Mouse (Mus musculus) gastrocnemius, postnatal 25 days (tissue): Measurements from ENCODE around the gene Gm42742. TPM values are rescaled to one million over a fixed set of nuclear protein-coding genes. Genes with fewer than 3 reads are reported as not detected.
A peak's percentile ranks its signal among the peaks of the same experiment; 100 is the strongest.

Experiments used
- DNase-seq: peaks from one replicate; pipeline ENCODE4 v3.0.0; 2022
- total RNA-seq, 2 experiments: library from RNA; stranded (reverse); gene quantifications; 1 replicate in 1 of 2; 2 replicates in 1 of 2; pipeline ENCODE4 v1.2.3; 2021

The Gm42742 gene
- total RNA-seq, 2 experiments from 2014 or later: 15.9 to 17.5 TPM

DNA sequence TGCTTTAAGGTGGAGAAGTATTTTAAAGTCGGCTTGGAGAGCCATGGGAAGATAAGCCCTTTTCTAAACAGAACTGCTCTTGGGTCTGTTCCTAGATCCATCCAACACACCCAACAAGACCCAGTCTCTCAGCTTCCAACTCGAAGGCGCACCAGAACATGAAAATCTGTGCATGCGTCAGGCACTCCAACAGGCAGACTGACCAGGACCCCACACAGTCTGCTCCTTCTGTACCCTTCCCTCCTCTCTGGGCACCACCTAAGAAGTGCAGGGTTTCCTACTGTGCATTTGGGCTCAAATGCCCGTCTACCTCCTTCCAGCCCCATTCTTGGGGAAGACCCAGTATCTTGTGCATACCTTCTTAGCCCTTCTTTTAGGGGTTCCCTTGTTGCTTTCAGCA is 406 bp downstream of the Gm42742 start:
- DNase-seq: no peak

DNA sequence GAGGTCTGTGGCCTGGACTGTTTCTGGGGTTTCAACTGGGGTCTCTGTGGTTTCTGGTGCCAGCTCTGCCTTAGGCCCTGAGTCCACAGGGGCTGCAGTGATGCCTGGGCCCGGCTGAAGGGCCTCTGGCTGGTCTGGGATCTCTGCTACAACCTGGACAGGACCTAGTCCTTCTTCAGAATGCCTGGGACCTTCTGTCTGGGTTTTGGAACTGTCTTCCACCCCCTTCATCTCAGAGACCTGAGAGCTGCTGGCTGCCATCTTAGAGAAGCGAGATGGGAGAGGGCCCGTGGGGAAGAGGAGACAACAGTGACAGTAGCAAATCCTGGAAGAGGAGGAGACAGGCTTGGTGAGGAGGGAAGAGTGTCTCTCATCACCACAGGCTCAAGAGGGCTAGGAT is 866 bp downstream of the Gm42742 start:
- no peak for DNase-seq

DNA sequence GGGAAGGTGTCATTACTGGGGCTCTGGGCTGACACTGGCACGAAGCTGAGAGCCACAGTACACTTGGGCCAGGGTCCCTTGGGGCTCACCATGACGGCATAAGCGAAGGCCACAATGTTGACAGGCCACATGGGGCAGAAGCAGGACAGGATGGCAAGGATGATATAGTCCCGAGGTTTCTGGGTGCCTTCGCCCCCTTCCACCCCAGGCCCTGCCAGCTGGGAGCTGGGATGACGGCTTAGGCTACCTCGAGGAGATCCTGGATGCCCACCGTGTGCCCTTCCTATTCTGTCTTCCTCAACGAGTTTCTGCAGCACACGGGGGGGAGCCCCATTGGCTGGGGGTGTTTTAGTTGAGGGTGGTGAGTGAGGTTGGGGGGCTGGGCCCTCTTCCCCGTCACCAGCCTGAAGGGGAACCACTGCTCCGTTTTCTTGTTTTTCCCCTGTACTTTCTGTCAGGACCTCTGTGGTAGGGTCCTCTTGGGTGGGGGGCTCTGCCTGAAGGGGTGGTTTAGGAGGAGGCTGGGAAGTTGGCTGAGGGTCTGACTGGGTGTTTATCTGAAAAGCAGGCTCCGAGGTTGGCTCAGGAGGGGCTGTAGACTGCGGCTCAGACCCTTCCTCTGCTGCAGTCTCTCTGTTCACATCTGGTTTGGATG is 1.5 kb downstream of the Gm42742 start:
- no peak for DNase-seq

DNA sequence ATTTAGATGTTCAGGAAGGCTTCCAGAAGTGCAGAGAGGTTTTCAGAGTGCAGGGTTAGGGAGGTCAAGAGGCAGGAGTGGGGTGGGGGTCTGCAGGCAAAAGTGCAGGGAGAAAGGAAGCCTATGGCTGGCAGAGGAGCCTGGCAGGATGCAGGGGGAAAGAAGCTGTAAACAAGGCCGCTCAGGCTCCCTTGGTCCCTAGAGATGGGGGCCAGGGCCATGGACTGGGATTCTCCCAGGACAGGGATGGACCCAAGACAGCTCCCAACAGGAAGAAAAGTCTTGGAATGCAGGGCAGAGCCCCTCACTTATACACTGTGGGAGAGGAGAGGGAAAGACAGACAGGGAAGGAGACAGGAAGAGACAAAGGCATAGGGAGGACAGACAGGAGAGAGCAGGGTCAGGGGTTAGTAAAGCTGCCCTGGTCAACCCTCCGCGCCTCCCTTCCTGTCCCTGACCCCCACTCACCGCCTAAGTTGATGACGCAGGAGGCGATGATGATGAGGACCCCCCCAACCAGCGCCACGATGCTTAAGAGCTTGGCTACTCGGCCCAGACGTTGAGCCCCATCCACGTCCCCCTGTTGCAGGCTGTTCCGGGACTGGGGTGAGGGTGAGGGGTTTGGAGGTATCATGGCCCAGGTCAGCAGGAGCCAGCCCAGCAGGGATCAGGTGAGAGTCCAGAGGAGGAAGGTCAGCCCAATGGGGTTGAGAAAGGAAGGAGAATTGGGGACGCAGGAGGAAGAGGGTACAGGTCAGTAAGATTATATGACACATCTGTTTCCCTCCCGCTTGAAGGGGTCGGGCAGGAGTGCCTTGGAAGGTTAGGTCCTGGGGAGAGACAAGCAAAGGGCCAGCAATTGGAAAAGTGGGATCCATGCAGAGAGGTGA is 2.2 kb downstream of the Gm42742 start:
- no peak for DNase-seq

DNA sequence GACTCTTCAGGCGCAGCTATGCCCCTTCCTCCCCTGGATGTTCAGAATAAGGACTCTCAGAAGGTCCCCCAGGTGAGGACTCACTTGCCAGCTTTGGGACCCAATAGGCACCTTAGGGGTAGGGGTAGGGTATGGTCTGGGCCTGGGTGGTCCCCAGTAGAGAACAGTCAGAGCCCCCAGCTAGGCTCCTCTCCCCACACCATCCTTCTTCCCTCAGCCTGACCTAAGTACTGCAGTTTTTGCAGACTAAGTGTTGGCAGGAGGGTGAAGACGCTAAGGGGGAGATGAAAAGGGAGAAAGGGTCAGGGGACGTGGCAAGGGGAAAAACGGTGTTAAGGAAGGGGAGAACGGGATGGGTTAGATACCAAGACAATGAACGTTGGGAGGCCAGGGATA is 2.9 kb downstream of the Gm42742 start:
- no peak for DNase-seq

DNA sequence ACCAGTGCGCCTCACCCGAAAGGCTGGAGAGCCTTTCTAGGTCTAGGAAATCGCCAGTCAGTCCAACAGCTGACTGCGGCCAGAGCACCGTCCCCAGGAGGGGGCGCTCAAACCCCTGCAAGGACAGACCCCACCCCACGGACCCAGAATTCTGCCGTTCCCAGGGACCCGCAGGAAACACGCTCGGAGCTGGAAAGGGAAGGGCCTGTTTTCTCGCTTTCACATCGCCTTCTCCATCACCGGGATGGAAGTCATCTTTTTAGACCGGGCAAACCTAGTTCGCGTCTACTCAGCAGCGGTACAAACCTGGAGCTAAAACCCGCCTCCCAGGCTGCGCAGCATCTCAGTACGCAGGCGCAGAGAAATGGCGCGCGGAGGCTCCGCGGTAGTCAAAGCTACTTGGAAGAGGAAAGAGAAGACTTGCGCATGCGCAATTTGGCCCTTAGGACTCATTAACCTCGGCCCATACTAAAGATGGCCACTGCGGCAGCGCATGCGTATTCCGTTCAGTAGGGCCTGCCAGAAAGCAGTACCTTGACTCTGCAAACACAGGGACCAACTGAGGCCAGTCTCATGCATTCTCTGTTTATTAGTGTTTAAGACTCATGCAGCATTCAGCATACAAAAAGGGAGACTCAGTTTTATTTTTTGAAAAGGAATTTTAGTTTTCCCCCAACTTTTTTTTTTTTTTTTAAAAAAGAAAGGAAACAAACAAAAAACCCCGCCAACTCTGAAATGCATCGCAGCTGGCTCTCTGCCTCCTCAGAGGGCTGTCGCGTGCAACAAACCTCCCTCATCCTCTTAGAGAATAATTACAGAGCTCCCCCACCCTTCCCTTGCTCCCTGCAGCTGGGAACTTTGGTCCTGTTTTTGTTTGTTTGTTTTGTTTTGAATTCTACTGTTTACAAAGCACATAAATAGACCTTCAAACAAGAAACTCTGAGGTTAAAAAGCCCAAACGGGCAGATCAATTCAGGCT is 3.6 kb downstream of the Gm42742 start, which contains the start of gene Pagr1a:
Gene Pagr1a, minus strand, starts transcription at position 382 of the 979 bp plus-strand sequence.
- peak; percentile 95 for DNase-seq

DNA sequence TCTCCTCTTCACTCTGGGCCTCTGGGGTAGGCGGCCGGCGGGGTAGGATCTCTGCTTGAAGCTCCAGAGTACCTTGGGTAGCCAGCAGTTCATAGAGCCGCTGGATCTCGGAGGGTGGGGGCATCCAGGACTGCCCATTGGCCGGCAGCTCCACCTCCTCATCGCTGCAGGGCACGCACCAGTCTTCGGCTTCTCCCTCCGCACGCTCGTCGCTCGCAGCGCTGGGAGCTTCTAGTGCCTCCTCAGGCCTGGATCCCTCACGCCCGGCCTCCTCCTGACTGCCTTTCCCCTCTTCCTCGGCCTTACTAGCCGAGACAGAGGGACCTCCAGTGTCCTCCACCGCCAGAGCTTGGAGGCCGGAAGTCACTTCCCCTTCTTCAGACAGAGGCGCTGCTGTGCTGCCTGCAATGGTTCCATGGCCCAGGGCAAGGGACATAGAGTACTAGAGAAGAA is 4.4 kb downstream of the Gm42742 start:
- DNase-seq: peak; percentile 60

DNA sequence TGATC is 4.6 kb downstream of the Gm42742 start, which contains the start of gene Pagr1b:
Gene Pagr1b, minus strand, starts transcription at position 4 of the 5 bp plus-strand sequence.
- no peak for DNase-seq

DNA sequence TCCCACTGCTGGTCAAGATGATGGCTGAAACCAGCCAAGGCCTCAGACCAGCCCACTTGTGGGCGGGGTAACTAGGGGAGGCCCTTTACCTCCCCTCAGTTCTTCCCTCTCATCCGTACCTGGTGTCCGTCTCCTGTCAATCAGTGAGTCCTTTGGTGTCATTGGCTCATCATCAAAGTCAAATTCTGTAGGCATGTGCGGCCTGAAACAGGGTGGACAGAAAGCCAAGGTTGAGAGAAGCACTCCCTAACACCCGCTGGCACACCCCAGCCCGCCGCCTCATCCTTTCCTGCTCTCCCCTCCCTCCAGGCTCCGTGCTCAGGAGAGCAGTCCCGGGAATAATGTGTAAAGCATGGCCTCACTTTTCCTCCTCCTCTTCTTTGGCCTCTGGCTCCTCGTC is 4.8 kb downstream of the Gm42742 start:
- no peak for DNase-seq

DNA sequence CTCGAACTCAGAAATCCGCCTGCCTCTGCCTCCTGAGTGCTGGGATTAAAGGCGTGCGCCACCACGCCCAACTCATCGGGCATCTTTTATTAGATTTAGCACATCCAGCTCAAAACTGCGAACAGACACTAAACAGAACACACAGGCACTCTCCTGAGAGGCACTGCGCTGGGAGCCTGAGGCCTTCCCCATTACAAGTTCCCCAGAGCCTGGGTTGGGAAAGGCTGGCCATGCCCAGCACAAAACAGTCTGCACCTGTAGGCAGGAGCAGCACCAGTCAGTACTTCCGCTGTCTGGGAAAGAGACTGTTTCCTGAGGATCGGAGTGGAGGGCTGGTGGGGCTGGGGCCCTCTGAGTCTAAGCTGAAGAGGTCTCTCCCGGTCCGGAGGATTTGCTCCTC is 5.9 kb downstream of the Gm42742 start:
- DNase-seq: no peak

DNA sequence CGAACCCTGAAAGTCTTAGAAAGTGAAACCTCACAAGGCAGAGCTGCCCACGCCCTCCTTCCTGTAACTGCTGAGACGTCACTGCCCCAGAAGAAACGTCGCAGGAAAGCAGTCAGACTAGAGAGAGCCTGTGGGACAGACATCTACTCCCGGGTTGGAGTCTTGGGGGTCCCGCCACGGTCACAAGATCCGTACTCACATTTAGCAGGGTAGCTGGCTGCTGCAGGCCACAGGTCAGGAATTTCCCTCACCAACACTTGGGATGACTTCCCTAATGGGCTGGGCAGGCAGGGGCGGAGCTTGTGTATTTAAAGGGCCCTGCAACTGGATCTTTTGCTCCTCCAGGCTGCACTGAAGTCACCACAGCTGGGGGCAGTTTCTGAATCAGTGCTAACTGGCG is 6.6 kb downstream of the Gm42742 start, which contains the start of gene Mvp:
Gene Mvp, minus strand, starts transcription at position 302 of the 400 bp plus-strand sequence.
- peak; percentile 72 for DNase-seq

DNA sequence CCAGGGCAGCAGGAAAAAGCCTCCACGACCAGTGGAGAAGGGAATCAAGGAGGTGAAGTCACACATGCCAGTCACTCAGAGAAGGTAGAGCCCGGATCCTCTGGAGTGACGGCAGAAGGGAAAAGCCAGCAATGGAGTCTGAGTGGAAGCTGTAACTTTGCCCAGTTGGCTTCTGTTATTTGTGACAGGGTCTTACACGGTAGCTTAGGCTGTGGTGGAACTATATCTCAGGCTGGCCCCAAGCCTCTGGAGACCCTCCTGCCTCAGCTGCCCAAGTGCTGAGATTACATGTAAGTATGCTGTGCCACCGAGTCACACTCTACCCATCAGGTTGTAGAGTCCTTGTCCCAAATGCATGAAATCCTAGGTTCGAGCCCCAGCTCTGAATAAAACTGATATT is 7.5 kb downstream of the Gm42742 start:
- no peak for DNase-seq

DNA sequence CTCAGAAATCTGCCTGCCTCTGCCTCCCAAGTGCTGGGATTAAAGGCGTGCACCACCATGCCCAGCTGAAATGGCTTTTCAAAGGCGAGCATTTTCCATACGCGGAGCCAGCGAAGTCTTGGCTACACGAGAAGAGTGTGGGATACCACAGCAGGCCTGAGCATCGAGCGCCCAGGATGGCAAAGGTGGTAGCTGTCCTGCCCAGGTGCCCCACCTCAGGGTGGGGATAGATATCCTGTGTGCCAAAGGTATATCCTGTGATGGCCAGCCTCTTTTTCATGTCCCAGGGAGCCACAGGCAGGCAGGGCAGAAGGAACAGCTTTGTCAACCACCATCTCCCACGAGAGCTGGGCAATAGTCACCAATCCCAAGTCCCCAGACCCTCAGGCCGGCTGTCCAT is 8.1 kb downstream of the Gm42742 start:
- no peak for DNase-seq

DNA sequence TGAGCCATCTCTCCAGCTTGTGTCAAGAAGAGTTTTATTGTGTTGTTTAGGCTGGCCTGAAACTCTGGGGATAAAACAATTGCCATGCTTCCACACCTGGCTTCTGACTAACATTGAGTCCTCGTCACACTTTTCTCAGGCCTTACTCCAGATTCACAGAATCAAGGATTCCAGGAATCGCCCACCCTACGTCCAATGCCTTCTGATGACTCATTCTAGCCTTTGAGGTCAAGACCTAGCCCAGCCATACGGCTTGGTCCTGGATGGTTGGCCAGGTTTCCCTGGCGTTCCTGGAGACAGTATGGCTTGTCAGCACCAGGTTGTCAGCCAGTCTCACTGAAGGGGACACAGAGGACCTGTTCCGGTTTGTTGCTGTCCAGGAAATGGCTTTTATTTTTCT is 8.5 kb downstream of the Gm42742 start:
- no peak for DNase-seq

DNA sequence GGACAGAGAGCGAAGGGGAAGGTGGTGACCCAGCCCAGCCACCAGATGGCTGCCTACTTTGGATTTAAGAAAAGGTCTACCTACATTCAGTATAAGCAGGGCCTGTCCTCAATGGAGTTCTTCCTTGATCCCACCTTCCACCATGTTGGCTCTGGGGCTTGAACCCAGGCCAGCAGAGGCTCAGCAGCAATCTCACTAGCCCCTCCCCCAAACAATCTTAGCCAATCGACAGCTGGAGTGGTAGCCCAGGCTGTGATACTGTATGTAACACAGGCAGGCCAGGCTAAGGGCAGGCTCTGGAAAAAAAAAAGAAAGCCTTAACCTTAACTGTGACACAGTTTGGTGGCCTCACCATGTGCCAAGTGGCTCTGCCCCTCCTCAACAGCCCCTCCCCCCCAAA is 9.2 kb downstream of the Gm42742 start:
- DNase-seq: no peak

DNA sequence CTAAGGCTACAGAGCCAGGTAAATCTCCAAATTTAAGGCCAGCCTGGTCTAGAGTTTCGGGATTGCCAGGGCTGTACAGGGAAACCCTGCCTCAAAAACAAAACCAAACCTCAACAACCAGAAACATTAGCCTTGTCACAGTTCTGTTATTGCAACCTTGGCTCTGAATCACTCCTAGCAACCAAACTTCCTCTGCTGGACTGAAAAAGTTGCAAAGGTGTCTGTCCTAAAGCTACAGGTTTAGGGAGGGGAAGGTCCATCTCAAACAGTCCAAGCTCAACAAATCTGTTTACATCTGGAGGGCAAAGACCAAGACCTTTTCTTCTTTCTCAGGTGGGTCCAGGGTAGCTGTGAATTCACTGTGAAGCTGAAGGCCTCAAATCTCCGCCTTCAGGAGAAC is 9.8 kb downstream of the Gm42742 start:
- DNase-seq: no peak

DNA sequence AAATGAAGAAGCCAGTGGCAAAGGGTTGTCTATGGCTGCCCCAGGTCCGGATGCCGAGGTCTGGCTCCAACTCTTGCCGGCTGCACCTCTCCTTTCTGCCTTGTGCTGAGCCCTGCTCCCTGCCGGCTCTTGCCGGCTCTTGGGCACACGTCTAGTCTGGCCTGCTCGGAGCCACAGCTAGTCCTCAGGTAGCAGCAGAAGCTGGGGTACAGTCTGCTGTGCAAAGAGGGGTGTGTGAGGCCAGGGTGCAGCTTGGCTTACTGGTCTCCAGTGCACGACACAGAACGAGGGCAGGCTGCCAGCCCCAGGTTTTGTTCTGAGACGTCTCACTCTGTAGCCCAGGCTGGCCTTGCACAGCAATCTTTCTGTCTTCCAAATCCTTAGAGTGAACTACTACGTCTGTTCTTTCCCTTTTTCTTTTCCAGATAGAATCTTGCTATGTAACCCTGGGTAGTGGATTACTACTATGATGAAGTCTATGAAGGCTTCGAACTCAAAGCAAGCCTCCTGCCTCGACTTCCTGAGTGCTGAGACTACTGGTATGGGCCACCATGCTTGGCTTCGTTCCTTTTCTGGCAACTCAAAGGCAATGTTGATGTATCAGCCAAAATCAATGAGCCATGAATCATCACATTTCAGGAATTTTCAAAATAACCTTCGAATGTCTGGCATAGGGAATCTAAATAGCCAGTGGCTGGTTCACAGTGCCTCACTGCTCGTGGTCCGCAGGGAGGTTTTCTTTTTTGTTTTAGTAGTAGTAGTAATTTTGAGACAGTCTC is 11.4 kb downstream of the Gm42742 start:
- no peak for DNase-seq

DNA sequence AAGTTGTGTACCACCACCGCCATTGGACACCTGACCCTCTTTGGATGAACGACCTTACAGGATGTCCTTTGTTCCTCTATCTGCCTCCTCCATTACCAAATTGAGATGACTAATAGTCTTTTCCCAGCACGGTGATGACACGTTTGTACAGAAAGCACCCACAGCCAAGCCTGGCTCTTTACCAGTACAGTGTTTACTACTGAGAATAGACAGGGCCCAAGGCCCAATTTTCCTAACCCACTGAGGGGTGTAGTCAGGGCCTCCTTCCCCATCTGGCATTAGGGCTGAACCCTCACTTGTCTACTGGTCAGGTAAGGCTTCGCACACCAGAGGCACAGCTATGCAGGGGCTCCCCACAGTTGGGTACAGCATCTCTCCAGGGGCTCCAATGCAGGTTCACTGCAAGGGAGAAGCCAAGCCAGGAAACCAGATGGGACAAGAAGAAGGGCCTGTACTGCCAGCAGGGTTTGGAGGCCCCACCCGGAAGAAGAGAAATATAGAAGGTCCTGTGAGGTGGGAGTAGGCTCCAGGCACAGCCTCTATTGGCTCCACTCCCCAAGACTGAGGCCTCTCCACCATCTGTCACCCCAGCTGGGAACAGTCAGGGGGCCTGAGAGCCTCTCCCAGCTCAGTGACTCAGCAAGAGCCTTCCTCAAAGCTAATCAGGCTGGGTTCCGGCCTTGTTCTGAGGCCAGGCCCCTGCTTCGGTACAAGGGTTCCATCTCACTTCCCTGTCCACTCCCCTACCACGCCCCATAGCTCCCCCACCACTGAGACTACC is 12.5 kb downstream of the Gm42742 start:
- DNase-seq: peak; percentile 79

DNA sequence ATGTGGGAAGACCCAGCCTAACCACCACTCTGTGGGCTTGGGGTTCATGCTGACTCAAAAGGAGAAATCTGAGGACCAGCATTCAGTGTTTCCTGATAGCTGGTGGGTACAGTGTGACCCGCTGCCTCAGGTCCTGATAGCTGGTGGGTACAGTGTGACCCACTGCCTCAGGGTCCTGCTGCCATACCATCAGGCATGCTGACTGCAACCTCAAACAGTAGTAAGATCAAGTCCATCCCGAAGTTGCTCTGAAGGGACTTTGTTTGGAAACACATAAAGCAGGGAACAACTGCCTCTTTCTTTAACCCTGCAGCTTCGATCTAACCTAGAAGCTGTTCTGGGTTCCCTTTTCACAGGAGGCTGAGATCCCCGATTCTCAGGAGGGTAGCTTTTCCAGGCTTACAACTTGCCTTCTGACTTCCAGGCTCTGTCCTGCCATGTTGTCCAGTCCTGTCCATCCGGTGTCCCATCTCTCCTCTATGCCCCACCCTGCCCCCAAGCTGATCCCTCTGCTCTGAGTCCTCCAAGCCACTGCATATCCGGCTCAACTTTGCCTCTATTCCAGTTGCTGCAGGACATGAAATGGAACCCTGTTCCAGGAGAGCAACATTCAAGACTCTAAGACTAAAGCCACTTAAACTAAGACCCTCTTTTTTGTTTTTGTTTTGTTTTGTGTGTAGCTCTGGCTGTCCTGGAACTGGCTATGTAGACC is 13.4 kb downstream of the Gm42742 start:
- no peak for DNase-seq

DNA sequence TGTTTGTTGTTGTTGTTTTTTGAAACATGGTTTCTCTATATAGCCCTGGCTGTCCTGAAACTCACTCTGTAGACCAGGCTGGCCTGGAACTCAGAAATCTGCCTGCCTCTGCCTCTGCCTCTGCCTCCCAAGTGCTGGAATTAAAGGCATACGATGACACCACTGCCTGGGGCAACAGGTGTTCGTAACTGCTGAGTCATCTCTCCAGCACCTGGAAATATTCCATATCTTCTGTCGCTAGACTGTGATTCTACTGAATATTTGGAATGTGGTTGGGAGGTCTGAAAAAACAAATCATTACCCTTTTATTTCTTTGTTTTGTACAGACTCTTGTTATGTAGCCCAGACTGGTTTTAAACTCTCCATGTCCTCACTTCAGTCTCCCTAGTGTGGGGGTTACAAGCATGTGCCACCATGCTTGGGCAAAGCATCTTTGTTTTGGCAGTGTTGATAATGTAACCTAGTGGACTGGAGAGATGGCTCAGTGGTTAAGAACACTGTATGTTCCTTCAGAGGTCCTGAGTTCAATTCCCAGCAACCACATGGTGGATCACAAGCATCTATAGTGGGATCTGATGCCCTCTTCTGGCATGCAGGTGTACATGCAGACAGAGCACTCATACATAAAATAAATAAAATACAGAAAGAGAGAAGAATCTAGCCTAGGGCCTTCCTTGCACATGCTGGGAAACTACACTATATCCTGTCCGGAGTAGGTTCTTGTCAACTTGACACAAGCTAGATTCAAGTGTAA is 16.6 kb downstream of the Gm42742 start:
- no peak for DNase-seq
